Mouse (Mus musculus): ENCODE measurements around the gene Cyp2t4.

DNA sequence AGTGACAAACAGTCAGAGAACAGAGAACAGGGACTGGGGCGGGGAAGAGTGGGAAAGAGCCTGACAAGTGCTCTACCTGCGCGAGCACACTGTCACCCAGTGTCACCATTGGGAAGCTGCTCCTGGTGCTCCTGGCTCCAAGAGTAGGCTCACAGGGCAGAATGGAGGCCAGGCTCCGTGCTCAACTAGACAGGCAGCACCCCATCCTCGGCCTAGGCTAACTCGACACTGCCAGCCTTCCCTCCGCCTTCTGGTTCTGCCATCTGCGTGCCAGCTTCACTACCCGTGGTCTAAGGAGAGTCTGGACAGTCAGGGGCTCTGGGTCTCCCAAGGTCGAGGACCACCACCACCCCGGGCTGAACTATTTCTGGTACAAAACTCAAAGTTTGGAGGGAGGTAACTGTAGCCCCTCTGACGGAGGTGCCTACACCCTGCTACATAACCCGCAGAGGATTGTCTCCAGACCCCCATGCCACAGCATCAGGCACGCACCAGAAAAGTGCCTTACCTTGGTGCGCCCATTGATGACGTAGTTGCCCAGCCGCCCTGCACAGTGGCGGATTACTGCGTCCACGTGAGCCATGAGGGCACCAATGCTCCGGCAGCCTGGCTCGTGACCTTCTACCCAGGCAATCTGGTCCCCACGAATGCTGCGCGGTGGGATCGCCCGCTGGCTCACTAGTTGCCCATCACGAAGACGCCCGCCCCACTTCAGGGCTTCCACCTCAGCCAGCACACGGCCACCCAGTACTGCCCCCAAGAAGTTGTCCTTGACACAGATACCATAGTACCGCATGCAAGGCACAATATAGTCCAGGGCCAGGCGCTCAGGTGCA lies 10.8 kb downstream of the Cyp2t4 start:
- TF ChIP-seq CTCF (IDR thresholded peaks at IDR 0.05; ENCODE audit: low read depth, low read length) (no peak), POLR2A (IDR thresholded peaks at IDR 0.05; ENCODE audit: extremely low read depth, insufficient read depth, low read length) (0 out of 2 replicates have a peak, but pooled peaks have one; percentile 24)
